Mouse (Mus musculus) layer of hippocampus, adult 9-10 months (tissue): ENCODE data around the gene Igf2bp2.

Experiments
- DNase-seq: peaks from one replicate; pipeline ENCODE4 v3.0.0; 2022; ENCODE audit warnings: low spot score

Gene Igf2bp2

GRCm38 (mm10) chr16:22162512-22163455, at the start of gene Igf2bp2:
Igf2bp2 (minus strand) TSS chr16:22163299.
- no peak for DNase-seq

- no peak for DNase-seq
Observed at GRCm38 (mm10) chr16:22203501-22203900, 40.4 kb upstream of the Igf2bp2 start.

- no peak for DNase-seq
Observed at GRCm38 (mm10) chr16:22201858-22202257, 38.8 kb upstream of the Igf2bp2 start.

DNA sequence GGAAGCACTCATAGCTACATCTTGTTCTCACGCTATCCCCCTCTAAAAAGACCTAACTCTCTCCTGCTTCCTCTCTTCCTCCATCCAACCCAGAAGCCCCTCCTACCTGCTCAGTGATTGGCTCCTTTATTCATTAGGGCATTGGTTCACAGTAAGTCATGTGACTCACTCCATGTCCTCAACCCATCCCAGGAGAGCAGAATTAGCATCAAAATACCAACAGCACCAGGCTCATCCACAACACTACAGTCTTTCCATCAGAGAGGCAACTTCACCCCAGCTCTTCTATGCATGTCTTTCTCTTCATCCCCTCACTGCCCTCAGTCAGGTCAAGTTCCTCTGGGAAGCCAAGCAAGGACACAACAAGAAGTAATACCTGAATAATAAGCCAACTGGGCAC, 37.4 kb upstream of the Igf2bp2 start:
- DNase-seq = no peak

DNA sequence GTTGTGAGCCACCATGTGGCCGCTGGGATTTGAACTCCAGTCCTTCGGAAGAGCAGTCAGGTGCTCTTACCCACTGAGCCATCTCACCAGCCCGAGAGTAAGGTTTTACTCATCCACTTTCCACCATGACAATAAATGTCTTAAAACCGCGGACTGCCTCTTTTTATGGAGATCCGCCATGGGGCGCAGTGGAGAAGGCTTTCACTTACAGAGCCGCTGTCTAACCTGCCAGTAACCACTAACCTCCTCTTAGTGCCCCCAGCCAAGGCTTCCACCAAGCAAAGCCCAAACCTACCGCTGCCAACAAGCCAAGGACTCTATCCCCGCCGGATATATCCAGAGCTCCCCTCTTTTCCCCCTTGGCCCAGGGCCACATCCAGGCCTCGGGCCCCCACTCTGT, 24.3 kb upstream of the Igf2bp2 start:
- DNase-seq = no peak

DNA sequence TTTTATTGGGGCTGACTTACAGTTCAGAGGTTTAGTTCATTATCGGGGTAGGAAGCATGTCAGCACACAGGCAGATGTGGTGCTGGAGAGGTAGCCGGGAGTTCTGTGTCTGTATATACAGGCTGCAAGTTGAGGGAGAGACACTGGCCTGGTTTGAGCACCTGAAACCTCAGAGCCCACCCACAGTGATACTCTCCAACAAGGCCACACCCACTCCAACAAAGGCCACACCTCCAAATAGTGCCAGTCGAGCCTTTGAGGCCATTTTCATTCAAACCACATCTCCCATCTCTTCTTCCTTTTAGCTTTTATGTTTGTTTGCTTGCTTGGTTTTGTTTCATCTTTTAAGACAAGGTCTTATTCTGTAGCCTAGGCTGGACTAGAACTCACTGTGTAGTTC, 22.3 kb upstream of the Igf2bp2 start:
- DNase-seq = no peak

- no peak for DNase-seq
Observed at GRCm38 (mm10) chr16:22184113-22184512, 21.0 kb upstream of the Igf2bp2 start.

DNA sequence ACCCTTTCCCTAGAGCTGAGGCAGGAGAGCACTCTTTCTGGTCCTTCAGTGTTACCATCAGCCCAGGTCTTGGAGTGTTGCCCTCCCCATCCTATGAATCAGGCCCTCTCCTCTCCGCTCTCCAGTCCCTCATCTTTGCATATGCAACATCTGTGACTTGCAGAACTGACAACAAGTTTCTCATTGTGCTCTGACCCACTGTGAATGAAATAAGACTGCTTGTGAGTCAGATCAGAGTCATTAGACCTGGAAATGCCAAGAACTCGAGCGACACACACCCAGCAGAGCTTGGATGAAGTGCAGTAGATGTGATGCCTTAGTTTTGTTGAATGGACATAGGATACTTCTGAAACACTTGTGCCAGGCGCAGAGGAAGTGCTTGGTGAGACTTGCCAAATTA, 19.2 kb upstream of the Igf2bp2 start:
- DNase-seq = no peak

- no peak for DNase-seq
Observed at GRCm38 (mm10) chr16:22178793-22179192, 15.7 kb upstream of the Igf2bp2 start.

GRCm38 (mm10) chr16:22177999-22178398, 14.9 kb upstream of the Igf2bp2 start:
- no peak for DNase-seq

- no peak for DNase-seq
Observed at GRCm38 (mm10) chr16:22168731-22169130, 5.6 kb upstream of the Igf2bp2 start.

DNA sequence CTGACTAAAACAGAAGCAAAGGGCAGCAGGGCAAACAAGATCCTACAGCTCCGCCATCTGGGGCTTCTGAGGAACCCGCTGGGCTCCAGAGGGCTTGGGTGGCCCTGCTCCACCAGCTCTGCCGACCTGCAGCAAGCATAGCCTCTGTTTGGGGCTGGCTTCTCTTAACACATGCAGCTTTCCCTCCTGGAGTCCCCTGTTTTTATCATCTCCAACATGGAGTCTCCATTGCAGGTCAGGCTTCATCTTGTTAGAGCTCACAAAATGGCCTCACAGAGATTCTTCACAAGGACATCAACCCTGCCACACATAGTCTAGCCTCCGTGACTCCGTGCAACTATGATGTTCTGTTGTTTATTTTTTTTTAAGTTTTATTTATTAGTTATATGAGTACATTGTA, 2.5 kb upstream of the Igf2bp2 start:
- no peak for DNase-seq

- no peak for DNase-seq
Observed at GRCm38 (mm10) chr16:22164446-22164845, 1.3 kb upstream of the Igf2bp2 start.

DNA sequence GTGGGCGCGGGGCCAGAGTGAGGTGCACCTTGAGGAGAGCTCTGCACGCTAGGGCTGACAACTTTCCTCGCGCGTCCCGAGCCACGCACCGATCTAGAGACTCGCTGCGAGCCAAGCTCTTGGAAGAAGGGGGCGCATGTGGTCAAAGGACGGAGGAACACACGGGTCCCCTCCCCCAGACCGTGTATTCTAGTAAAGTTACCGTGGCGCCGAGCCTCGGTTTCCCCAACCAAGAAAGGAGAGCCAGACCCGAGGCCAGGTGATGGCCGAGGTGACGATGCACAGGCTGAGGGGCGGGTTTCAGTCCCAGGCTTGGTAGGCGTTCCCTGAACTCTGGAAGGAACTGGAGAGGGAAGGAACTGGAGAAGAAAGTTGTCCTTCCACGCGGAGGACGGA, 355 bp upstream of the Igf2bp2 start:
- no peak for DNase-seq

- no peak for DNase-seq
Observed at GRCm38 (mm10) chr16:22162066-22162511, 1.0 kb downstream of the Igf2bp2 start.

- no peak for DNase-seq
Observed at GRCm38 (mm10) chr16:22161351-22162065, 1.6 kb downstream of the Igf2bp2 start.

DNA sequence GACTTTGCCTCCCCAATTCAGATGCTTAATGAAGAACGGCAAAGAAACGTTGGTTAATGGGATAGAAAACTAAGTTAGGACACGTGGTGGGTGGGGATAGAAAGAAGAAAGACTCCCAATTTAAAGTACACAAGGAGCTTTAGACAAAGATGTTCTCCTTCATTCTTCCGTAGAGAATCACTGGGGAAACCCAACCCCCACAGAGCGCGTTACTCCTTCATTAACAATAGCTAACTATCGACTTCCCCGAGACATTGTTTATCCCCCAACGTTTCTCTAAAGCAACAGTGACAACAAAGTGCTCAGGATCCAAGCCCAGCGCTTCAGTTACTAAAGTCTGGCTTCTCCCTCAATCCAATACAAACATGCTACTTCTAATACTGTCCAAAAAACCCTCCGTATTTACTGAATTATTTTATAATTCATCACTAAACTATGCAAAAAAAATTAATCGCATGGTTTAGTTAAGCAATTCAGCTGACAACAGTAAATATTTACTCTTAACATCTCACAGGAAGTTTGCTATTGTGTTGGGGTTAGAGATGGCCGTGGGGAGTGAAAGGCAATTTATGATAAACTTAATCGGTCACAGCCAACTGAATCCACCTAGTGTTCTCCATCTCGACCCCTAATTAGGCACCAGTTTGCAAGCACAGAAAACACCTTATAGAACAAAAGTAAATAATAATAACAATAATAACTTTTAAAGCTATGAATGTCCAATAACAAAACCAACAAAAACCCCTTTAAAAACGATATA, 2.5 kb downstream of the Igf2bp2 start:
- DNase-seq = no peak

- no peak for DNase-seq
Observed at GRCm38 (mm10) chr16:22152941-22153444, 10.1 kb downstream of the Igf2bp2 start.

DNA sequence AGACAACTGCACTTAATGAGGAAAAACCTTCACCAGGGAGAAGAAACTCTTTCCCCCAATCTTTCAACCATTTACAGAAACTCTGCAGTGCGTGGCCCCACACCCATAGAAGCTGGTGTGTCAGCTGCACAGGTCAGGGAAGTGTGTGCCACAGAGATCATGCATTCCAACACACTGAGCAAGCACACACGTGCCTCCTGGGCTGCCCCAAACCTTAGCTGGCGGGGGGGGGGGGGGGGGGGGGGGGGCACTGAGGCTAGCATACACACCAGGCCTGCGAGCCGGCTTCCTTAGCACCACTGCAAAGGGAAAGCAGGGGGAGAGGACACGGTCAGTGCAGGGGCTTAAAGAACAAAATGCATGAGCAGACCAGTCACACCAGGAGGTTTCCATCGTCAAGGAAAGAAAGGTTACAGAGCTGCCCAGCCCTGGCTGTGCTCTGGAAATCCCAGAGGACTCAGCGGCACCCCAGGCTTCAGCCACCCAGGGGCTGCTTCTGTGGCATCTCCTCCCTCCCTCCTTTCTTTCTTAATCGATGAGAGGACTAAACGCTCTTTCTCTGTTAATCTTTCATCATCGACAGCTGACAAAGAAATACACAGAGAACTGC, 11.3 kb downstream of the Igf2bp2 start:
- DNase-seq = no peak

GRCm38 (mm10) chr16:22150421-22150820, 12.7 kb downstream of the Igf2bp2 start:
- no peak for DNase-seq

GRCm38 (mm10) chr16:22149659-22150345, 13.3 kb downstream of the Igf2bp2 start:
- DNase-seq = no peak
